Mouse (Mus musculus) hematopoietic multipotent progenitor cell, adult 10-12 weeks (in vitro differentiated cells): Measurements from ENCODE around the gene Uts2b. TPM values are rescaled to one million over a fixed set of nuclear protein-coding genes. Genes with fewer than 3 reads are reported as not detected.

ENCODE experiments used
- polyA plus RNA-seq: library from polyadenylated mRNA; stranded (reverse); fragments of >175 nt; gene quantifications from 2 replicates; pipeline ENCODE4 v1.2.3, GENCODE M21; 2012; ENCODE audit warnings: low replicate concordance

Uts2b gene
- polyA plus RNA-seq, result not detected in 2 replicates

DNA sequence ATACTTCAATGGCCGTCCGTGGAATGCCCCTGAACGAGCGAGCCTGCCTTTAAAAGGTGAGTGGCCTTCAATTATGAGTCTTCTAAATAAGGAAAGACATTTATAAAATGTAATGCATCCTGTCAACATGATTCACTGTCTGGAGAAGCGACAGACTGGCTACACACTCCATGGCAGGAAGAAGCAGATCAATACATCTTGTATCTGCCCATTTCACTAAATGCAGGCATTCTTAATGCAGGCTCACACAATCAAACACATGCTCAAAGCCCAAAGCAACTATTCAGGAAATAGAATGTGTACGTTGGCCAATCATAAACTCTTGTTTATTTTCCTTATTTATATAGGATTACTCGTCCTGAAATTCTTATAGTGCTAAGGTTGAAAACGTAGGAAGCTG lies at the start of gene Uts2b:
Gene Uts2b, minus strand, starts transcription at position 49 of the 400 bp plus-strand sequence.

DNA sequence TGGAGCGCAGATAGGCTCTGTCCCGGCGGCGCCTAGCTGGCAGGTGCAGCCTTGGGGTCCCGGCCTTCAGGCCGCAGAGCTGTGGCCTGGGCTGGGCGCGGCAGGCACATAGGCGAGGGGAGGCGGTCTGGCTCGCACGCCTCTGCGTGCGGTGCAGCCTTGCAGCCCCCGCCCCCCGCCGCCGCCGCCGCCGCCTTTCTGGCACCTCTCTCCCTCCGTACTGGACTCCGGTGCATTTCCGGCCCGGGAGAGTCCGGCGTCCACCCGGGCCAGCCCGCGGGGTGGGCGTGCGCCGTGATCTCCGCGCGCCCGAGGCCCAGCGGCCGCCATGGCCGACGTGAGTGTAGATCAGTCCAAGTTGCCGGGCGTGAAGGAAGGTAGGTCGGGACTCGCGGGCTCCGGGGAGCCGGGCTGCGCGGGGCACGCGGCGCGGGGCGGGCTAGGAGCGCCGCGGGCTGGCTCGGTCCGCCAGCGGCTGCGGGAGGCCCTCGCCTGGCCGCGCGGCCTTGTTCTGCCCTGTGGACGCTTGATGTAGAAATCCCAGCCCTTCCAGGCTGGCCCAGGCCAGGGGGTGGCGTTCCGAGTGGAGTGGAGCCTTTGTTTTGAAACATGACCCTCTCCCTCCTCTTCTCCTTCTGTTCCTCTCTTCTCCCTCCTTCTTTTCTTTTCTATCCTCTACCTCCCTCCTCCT lies 18.9 kb upstream of the Uts2b start, which contains the start of gene Ccdc50:
Gene Ccdc50, plus strand, starts transcription at position 109 of the 691 bp plus-strand sequence.

DNA sequence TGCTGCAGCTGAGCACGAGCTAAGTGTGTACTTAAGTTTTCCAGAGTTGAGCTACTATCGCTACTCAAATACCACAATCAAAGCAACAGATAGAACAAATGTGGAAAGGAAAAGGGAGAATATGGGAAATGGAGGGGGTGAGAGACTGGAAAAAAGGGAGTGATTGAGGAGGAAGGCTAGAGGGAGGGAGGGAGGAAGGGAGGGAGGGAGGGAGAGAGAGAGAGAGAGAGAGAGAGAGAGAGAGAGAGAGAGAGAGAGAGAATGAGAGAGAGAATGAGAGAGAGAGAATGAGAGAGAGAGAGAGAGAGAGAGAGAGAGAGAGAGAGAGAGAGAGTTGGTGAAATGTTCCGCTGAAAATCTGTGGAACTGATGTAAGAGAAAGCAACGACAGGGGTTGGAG lies 62.9 kb downstream of the Uts2b start, which contains the start of gene Ostn:
Gene Ostn, plus strand, starts transcription at position 301 of the 400 bp plus-strand sequence.

Other genes with a start within 250 kb of the Uts2b start
- not detected in 2 replicates for gene Ostn, start 62.8 kb downstream of the Uts2b start, polyA plus RNA-seq
- gene Ccdc50, start 18.6 kb upstream of the Uts2b start, polyA plus RNA-seq, result 35.1 and 45.1 TPM in 2 replicates